Mouse (Mus musculus) hindbrain, embryonic 11.5 days (tissue): ENCODE results near the gene Alg12. TPM values are rescaled to one million over a fixed set of nuclear protein-coding genes. Genes with fewer than 3 reads are reported as not detected.
"Not testable (repeated sequence)": the region's sequence is repeated elsewhere in the genome, so short reads cannot be mapped to it uniquely, and the experiment has no call there.

ENCODE experiments used
- ATAC-seq: fragments of 200-750 bp; cut with Nextera tagmentation; 2 replicates; pipeline ENCODE4 v1.8.0; 2017; ENCODE audit warnings: mild to moderate bottlenecking, moderate TSS enrichment, moderate library complexity; ENCODE audit not compliant: low FRiP score
- DNase-seq: peaks from one replicate; pipeline ENCODE4 v3.0.0-alpha.2; 2015; ENCODE audit warnings: low spot score
- H3K27ac ChIP-seq: fragments of 300-500 bp; sonication (generic); 2 replicates; pipeline ENCODE4 v1.5.1; 2014; ENCODE audit warnings: mild to moderate bottlenecking, low read depth, low read length
- H3K27me3 ChIP-seq: fragments of 300-500 bp; sonication (generic); 2 replicates; pipeline ENCODE4 v1.6.1; 2014; ENCODE audit warnings: mild to moderate bottlenecking, low read length, moderate library complexity, mixed read lengths; ENCODE audit not compliant: control insufficient read depth, insufficient read depth
- H3K36me3 ChIP-seq: fragments of 300-500 bp; sonication (generic); 2 replicates; pipeline ENCODE4 v1.6.1; 2014; ENCODE audit warnings: mild to moderate bottlenecking, low read length, moderate library complexity, mixed read lengths; ENCODE audit not compliant: control insufficient read depth, insufficient read depth
- H3K4me1 ChIP-seq: fragments of 300-500 bp; sonication (generic); replicated peaks from 2 replicates; pipeline ENCODE4 v1.6.1; 2014; ENCODE audit warnings: low read length, mixed read lengths; ENCODE audit not compliant: control insufficient read depth, insufficient read depth
- H3K4me2 ChIP-seq: fragments of 300-500 bp; sonication (generic); replicated peaks from 2 replicates; pipeline ENCODE4 v1.6.1; 2014; ENCODE audit warnings: mild to moderate bottlenecking, low read depth, low read length
- H3K4me3 ChIP-seq: fragments of 300-500 bp; sonication (generic); 2 replicates; pipeline ENCODE4 v1.5.1; 2014; ENCODE audit warnings: low read depth, low read length
- H3K9ac ChIP-seq: fragments of 300-500 bp; sonication (generic); 2 replicates; pipeline ENCODE4 v1.6.1; 2014; ENCODE audit warnings: low read depth, low read length
- H3K9me3 ChIP-seq: fragments of 300-500 bp; sonication (generic); 2 replicates; pipeline ENCODE4 v1.6.1; 2016; ENCODE audit warnings: low read length; ENCODE audit not compliant: control insufficient read depth
- WGBS: fragments of 180-500 bp; shearing (Covaris S2); extraction: QIAGEN DNeasy Blood & Tissue Kit; methylation state at CpG from one replicate; pipeline ENCODE4 v1.1.7; 2014; 5-methylcytosine and 5-hydroxymethylcytosine counted together
- polyA plus RNA-seq: library from polyadenylated mRNA; unstranded; fragments of >200 nt; fragmentation: Nextera tagmentation; extraction: Ambion mirVana; gene quantifications from 2 replicates; pipeline ENCODE4 v1.2.1, GENCODE M21; 2014

Gene Alg12
- polyA plus RNA-seq, 1 experiment from 2014 or later, result 10.6 TPM

DNA sequence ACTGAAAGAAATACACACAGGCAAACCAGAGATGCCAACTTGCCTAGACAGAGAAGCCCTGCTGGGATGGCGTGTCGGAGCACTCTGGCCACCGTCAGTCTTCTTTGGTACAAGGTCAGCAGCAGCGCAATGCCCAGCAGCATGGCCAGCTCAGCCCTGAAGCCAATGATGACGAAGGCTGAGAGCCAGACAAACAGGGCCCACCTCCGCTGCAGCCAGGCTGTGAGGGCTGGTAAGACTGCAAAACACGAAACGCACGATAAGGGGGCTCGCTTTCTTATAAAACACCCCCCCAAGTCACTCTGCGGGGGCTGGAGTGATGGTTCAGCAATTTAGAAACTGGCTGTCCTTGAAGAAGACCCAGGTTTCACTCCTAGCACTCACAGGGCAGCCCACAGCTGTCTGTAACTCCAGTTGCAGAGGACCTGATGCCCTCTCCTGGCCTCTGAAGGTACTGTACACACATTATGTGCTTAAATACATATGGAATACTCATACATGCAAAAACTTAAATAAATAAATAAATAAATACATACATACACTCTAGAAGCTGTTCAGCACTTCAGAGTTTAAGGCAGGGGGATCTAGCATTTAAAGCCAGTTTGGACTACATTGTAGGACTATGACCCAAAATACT lies 4.6 kb downstream of the Alg12 start:
- 96% methylated on average over 11 of the region's 11 CpGs for WGBS

DNA sequence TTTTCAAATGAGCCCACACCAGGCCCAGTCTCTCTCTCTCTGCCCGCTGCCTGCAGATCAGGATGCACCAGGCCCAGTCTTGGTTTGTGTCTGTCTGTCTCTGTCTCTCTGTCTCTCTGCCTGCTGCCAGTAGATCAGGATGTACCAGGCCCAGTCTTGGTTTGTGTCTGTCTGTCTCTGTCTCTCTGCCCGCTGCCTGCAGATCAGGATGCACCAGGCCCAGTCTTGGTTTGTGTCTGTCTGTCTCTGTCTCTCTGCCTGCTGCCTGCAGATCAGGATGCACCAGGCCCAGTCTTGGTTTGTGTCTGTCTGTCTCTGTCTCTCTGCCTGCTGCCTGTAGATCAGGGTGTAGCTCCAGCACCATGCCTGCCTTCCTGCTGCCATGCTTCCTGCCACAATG lies 5.2 kb downstream of the Alg12 start:
- DNase-seq, H3K9me3 ChIP-seq, H3K27me3 ChIP-seq, ATAC-seq, H3K27ac ChIP-seq, H3K4me1 ChIP-seq, H3K4me3 ChIP-seq, H3K36me3 ChIP-seq, H3K4me2 ChIP-seq, H3K9ac ChIP-seq: not testable (repeated sequence)
- WGBS, result 93% methylated on average over 2 of the region's 2 CpGs

More for the DNA sequence above, 4.6 kb downstream of the Alg12 start:
- H3K4me1 ChIP-seq, result no peaks in the 10 kb centered on the region
- DNase-seq (peak; percentile 10), ATAC-seq (no peak)
- no peak overlapping the region for H3K27ac ChIP-seq
- H3K9ac ChIP-seq, result no peak overlapping the region
- no peaks in the 10 kb centered on the region for H3K27me3 ChIP-seq
- H3K4me3 ChIP-seq, result no peak overlapping the region
- H3K36me3 ChIP-seq, result no peaks in the 10 kb centered on the region
- H3K4me2 ChIP-seq, result no peak overlapping the region
- no peaks in the 10 kb centered on the region for H3K9me3 ChIP-seq

DNA sequence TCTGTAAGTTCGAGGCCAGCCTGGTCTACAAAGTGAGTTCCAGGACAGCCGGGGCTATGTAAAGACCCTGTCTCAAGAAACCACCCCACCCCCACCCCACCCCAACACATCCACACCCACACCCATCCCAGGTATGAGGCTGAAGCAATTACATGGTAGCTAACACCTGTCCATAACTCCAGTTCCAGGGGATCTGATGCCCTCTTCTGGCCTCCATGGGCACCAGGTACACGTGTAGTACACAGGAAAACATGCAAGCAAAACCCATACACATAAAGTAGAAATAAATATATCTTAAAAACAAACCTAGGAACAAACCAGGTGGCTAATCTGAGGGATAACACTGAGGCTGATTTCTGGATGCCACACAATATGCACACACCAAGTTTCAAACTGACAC lies 5.9 kb downstream of the Alg12 start:
- WGBS, result 92% methylated on average over 3 of the region's 3 CpGs
- Histone ChIP-seq H3K27me3 (no peaks in the 10 kb centered on the region), H3K4me2 (no peak overlapping the region), H3K27ac (no peak overlapping the region), H3K36me3 (no peaks in the 10 kb centered on the region), H3K4me1 (no peaks in the 10 kb centered on the region), H3K4me3 (no peak overlapping the region), H3K9me3 (no peaks in the 10 kb centered on the region), H3K9ac (no peak overlapping the region)
- ATAC-seq (no peak), DNase-seq (no peak)

DNA sequence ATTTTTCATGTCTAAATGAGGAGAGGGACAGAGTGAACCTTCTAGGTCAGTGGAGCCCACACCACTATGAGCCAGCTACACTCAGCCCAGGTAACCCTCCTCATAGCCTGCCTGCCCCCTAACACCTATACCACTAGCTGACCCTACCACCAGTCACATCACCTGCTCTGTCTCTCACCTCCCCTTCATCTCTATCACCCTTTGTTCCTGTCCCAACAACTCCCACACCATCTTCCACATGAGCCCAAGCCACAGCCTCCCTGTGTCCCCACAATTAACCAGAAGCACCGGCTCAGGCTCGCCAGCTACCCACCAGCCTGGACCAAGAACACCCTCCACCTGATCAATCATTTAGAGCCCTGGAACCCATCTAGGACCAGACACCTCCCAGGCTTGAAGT lies 8.7 kb downstream of the Alg12 start:
- Histone ChIP-seq H3K9me3 (no peaks in the 10 kb centered on the region), H3K36me3 (no peaks in the 10 kb centered on the region), H3K27me3 (no peaks in the 10 kb centered on the region), H3K4me1 (no peaks in the 10 kb centered on the region), H3K4me3 (no peak overlapping the region), H3K27ac (no peak overlapping the region), H3K9ac (no peak overlapping the region), H3K4me2 (no peak overlapping the region)
- ATAC-seq (no peak), DNase-seq (no peak)
- WGBS, result 95% methylated on average over 2 of the region's 2 CpGs

DNA sequence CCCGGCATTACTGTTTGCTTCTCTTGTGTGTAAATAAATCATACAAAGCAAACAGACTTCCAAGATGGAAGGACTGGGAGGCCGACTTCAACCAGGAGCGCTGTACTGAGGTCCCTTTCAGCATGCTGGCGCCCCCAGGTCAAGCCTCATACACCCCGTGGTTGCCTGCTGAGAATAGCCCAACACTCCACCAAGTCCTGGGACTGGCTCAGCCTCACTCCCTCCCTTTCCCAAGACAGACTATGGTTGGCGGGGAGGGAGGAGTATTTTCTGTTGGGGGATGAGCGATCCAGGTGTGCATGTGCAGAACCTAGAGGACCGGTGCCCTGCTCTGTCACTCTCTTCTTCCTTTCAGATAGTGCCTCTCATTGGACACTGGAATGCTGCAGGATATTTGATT lies 11.0 kb downstream of the Alg12 start:
- no peaks in the 10 kb centered on the region for H3K9me3 ChIP-seq
- ATAC-seq (no peak), DNase-seq (no peak)
- no peaks in the 10 kb centered on the region for H3K4me1 ChIP-seq
- no peaks in the 10 kb centered on the region for H3K36me3 ChIP-seq
- H3K27ac ChIP-seq, result no peak overlapping the region
- no peak overlapping the region for H3K4me2 ChIP-seq
- no peak overlapping the region for H3K4me3 ChIP-seq
- WGBS, result 88% methylated on average over 8 of the region's 8 CpGs
- H3K27me3 ChIP-seq, result no peaks in the 10 kb centered on the region
- H3K9ac ChIP-seq, result no peak overlapping the region

DNA sequence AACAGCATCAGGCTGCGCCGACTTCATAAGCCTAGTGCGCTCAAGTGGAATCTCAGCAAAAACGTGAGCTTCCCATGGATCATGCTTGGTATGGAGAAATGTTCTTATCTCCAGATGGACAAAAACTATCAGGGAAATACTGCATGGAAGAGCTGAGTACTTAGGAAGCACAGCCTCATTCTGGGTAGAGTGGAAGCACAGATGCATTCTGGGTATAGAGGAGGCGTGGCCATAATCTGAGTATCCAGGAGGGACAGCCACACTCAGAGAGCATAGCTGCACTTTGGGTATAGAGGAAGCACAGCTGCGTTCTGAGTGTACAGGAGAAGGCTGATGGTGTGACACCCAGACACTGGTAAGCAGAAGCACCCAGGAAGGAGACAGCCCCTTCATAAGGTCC lies 16.8 kb downstream of the Alg12 start:
- Histone ChIP-seq H3K9me3 (no peaks in the 10 kb centered on the region), H3K4me3 (no peak overlapping the region), H3K4me1 (no peaks in the 10 kb centered on the region), H3K27me3 (no peaks in the 10 kb centered on the region), H3K36me3 (no peaks in the 10 kb centered on the region), H3K27ac (no peak overlapping the region), H3K4me2 (no peak overlapping the region), H3K9ac (no peak overlapping the region)
- ATAC-seq, result no peak
- DNase-seq, result no peak
- WGBS, result 89% methylated on average over 6 of the region's 6 CpGs

DNA sequence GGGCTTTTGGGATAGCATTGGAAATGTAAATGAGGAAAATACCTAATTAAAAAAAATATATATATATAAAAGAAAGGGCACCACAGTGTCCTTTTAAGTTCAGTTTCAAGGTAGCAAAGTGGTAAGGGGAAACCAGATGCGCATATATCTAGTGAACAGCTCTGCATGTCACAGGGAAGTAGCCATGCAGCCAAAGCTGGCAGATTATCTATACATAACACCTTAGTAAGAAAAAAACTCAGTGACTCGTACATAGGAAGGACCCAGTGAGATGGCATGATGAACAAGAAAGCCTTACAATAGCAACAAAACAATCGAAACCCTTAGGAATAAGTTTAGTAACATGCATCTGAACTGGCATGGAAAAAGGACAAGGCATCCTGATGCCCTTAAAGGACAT lies 17.2 kb downstream of the Alg12 start:
- Histone ChIP-seq H3K4me2 (no peak overlapping the region), H3K9ac (no peak overlapping the region), H3K4me1 (no peaks in the 10 kb centered on the region), H3K9me3 (no peaks in the 10 kb centered on the region), H3K27me3 (no peaks in the 10 kb centered on the region), H3K4me3 (no peak overlapping the region), H3K27ac (no peak overlapping the region), H3K36me3 (no peaks in the 10 kb centered on the region)
- no peak for DNase-seq
- 94% methylated on average over 3 of the region's 3 CpGs for WGBS
- ATAC-seq, result no peak

DNA sequence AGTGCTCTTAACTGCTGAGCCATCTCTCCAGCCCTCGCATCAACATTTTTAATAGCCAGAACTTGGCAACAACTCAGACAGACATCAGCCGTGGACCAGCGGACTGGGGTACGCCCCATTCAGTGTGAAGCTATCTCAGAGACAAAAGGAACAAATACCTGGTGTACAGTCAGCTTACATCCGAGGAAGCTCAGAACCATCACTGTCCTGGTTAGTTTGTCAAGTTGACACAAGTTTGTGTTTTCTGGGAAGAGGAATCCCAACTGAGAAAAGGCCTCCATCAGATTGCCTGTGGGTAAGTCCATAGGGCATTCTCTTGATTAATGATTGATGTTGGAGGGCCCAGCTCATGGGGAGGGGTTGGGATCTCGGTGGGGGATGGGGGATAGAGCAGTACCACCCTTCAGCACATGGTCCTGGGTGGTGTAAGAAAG lies 18.2 kb downstream of the Alg12 start:
- DNase-seq (no peak), ATAC-seq (no peak)
- Histone ChIP-seq H3K36me3 (no peaks in the 10 kb centered on the region), H3K4me3 (no peak overlapping the region), H3K4me2 (no peak overlapping the region), H3K9ac (no peak overlapping the region), H3K9me3 (no peaks in the 10 kb centered on the region), H3K27me3 (no peaks in the 10 kb centered on the region), H3K4me1 (no peaks in the 10 kb centered on the region), H3K27ac (no peak overlapping the region)
- 81% methylated on average over 6 of the region's 6 CpGs for WGBS

DNA sequence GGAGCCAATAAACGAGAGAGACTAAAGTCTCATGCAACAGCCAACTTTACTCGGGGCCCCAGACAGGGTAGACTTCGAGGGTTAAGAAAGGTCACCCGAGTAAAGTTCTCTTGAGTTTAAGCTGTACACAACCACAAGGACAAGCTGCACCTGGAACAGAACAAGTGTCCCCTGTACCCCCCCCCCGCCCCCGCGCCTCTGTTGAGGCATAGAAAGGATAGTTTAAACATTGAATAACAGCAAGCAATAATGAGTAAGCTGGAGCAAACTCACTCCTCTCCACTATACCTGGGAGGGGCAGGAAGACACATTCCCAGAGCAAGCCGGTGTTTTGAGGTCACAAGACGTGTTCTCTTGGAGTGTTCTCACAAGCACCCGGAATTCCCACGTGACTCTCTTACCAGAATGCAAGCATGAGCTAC lies 19.2 kb downstream of the Alg12 start:
- ATAC-seq (no peak), DNase-seq (no peak)
- Histone ChIP-seq H3K27ac (no peak overlapping the region), H3K36me3 (no peaks in the 10 kb centered on the region), H3K27me3 (no peaks in the 10 kb centered on the region), H3K4me3 (no peak overlapping the region), H3K4me2 (no peak overlapping the region), H3K9me3 (no peaks in the 10 kb centered on the region), H3K4me1 (no peaks in the 10 kb centered on the region), H3K9ac (no peak overlapping the region)
- WGBS, result 95% methylated on average over 11 of the region's 11 CpGs
